Mouse (Mus musculus) v-Abl transformed pro-B cells (cell line): Measurements from ENCODE around the gene Slco1c1.
"Not testable (repeated sequence)": the region's sequence is repeated elsewhere in the genome, so short reads cannot be mapped to it uniquely, and the experiment has no call there.

Experiments used
- in situ Hi-C, 2 experiments: fragments of 400-800 bp; cut with MboI; formaldehyde crosslinking; loops; one replicate each; pipeline ENCODE4 v1.15.1; 2025; ENCODE audit not compliant: unreplicated experiment in 2 of 2

Gene Slco1c1

GRCm38 (mm10) chr6:141576646-141577200 lies 52.6 kb downstream of the Slco1c1 start:
- in situ Hi-C loops: no loop called here

- in situ Hi-C loops: no loop called here
These were observed 60.7 kb downstream of the Slco1c1 start for GRCm38 (mm10) chr6:141584791-141585403.

GRCm38 (mm10) chr6:141590002-141590401 lies 65.8 kb downstream of the Slco1c1 start:
- in situ Hi-C loops: no loop called here

GRCm38 (mm10) chr6:141590598-141591200 lies 66.5 kb downstream of the Slco1c1 start:
- in situ Hi-C loops: not testable (repeated sequence)

GRCm38 (mm10) chr6:141596081-141596480 lies 71.9 kb downstream of the Slco1c1 start:
- in situ Hi-C loops: no loop called here

GRCm38 (mm10) chr6:141597037-141597436 lies 72.9 kb downstream of the Slco1c1 start:
- in situ Hi-C loops: no loop called here

GRCm38 (mm10) chr6:141600940-141601339 lies 76.8 kb downstream of the Slco1c1 start:
- in situ Hi-C loops: no loop called here

GRCm38 (mm10) chr6:141610702-141611260 lies 86.6 kb downstream of the Slco1c1 start:
- in situ Hi-C loops: no loop called here

- in situ Hi-C loops: no loop called here
These were observed 89.8 kb downstream of the Slco1c1 start for GRCm38 (mm10) chr6:141614017-141614416.

GRCm38 (mm10) chr6:141615348-141615747 lies 91.2 kb downstream of the Slco1c1 start:
- in situ Hi-C loops: no loop called here
